Mouse (Mus musculus) NIH3T3 (cell line): ENCODE results near the gene Tnfsf15.

Experiments used
- DNase-seq: peaks from one replicate; pipeline ENCODE4 v3.0.0-alpha.2; 2012; ENCODE audit warnings: low read depth

The Tnfsf15 gene

GRCm38 (mm10) chr4:63742101-63742500 is 2.8 kb downstream of the Tnfsf15 start:
- DNase-seq, result peak; percentile 25

- DNase-seq, result no peak
These were observed 4.2 kb downstream of the Tnfsf15 start for GRCm38 (mm10) chr4:63740761-63741160.

- DNase-seq, result no peak
These were observed 4.9 kb downstream of the Tnfsf15 start for GRCm38 (mm10) chr4:63740001-63740400.

- DNase-seq, result peak; percentile 19
These were observed 5.4 kb downstream of the Tnfsf15 start for GRCm38 (mm10) chr4:63739524-63739923.

- DNase-seq, result peak; percentile 22
These were observed 6.4 kb downstream of the Tnfsf15 start for GRCm38 (mm10) chr4:63738364-63738997.

GRCm38 (mm10) chr4:63731299-63731698 is 13.6 kb downstream of the Tnfsf15 start:
- peak; percentile 9 for DNase-seq

GRCm38 (mm10) chr4:63726727-63727126 is 18.2 kb downstream of the Tnfsf15 start:
- DNase-seq, result no peak

GRCm38 (mm10) chr4:63725981-63726380 is 18.9 kb downstream of the Tnfsf15 start:
- DNase-seq, result peak; percentile 17

- peak; percentile 89 for DNase-seq
These were observed 26.8 kb downstream of the Tnfsf15 start for GRCm38 (mm10) chr4:63717922-63718643.

- DNase-seq, result no peak
These were observed 33.0 kb downstream of the Tnfsf15 start for GRCm38 (mm10) chr4:63711886-63712285.

GRCm38 (mm10) chr4:63710431-63711220 is 34.3 kb downstream of the Tnfsf15 start:
- peak; percentile 56 for DNase-seq

- DNase-seq, result no peak
These were observed 38.5 kb downstream of the Tnfsf15 start for GRCm38 (mm10) chr4:63706279-63706971.

GRCm38 (mm10) chr4:63704232-63704631 is 40.7 kb downstream of the Tnfsf15 start:
- DNase-seq, result no peak

GRCm38 (mm10) chr4:63703686-63704085 is 41.2 kb downstream of the Tnfsf15 start:
- peak; percentile 21 for DNase-seq

- DNase-seq, result no peak
These were observed 42.8 kb downstream of the Tnfsf15 start for GRCm38 (mm10) chr4:63702006-63702704.

- no peak for DNase-seq
These were observed 45.2 kb downstream of the Tnfsf15 start for GRCm38 (mm10) chr4:63699749-63700148.

- peak; percentile 81 for DNase-seq
These were observed 48.0 kb downstream of the Tnfsf15 start for GRCm38 (mm10) chr4:63696921-63697320.

- DNase-seq, result no peak
These were observed 52.6 kb downstream of the Tnfsf15 start for GRCm38 (mm10) chr4:63692351-63692750.

GRCm38 (mm10) chr4:63687429-63687828 is 57.5 kb downstream of the Tnfsf15 start:
- DNase-seq, result no peak

- peak; percentile 78 for DNase-seq
These were observed 58.8 kb downstream of the Tnfsf15 start for GRCm38 (mm10) chr4:63686157-63686556.

GRCm38 (mm10) chr4:63685253-63685525 is 59.7 kb downstream of the Tnfsf15 start:
- no peak for DNase-seq
